Comparison of ENCODE assay signal across 9 mouse cellular contexts in the genomic region with DNA sequence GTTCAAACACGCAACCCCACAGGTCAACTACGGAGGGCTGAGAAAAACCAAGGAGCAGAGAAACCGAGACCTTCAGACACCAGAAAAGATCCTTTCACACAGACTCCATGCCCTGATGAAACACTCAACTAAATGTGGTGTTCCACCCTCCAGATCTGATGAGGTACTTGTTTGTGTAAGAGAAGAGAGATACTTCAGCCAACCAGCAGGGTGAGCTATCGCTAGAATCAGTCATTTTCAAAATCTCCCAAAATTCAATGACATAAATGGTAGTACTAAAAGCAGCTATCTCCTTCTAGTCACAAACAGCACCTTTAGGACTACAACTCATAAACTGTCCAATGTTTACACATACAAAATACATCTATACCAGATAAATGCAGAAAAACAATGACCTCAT. TPM values are rescaled to one million over a fixed set of nuclear protein-coding genes. Genes with fewer than 3 reads are reported as not detected.
DNase-seq lines count a peak whose midpoint lies in the region; ATAC-seq lines count a peak whose summit lies in the region.
"Had no signal": no experiment of that assay in that cellular context is flagged by ENCODE, and none has a peak within 500 bp of the region (broad histone marks: within the 10 kb centered on the region; RNA-seq: fewer than 3 reads in every experiment).

No protein-coding gene starts in this region.

- no peak overlapping the region for H3K4me2 ChIP-seq in liver, embryonic 16.5 days (ENCODE audit: low read depth, low read length)
- no peak overlapping the region for H3K4me2 ChIP-seq in liver, embryonic 12.5 days

- H3K27ac ChIP-seq in liver, embryonic 16.5 days (ENCODE audit: low read length), result peak overlapping the region; percentile 29; the same call in 1 of the 2 replicates
- no peak overlapping the region for H3K27ac ChIP-seq in liver, embryonic 12.5 days

- no peaks in the 10 kb centered on the region for H3K9me3 ChIP-seq in liver, embryonic 16.5 days (replicated peaks; ENCODE audit: control insufficient read depth, low read length)
- no peaks in the 10 kb centered on the region for H3K9me3 ChIP-seq in liver, embryonic 12.5 days (replicated peaks)
- H3K9me3 ChIP-seq: megakaryocyte, embryonic 14.5 days had no signal

- ATAC-seq in liver, embryonic 16.5 days (ENCODE audit: low read depth), result no peak
- no peak for ATAC-seq in liver, embryonic 12.5 days
- ATAC-seq in common myeloid progenitor, adult 5-6 weeks (replicated peaks; ENCODE audit: low read depth, poor library complexity, severe bottlenecking), result peak; percentile 31; the same call in 1 of the 2 replicates

- no peak overlapping the region for H3K4me3 ChIP-seq in liver, embryonic 16.5 days (ENCODE audit: low read depth, low read length)
- H3K4me3 ChIP-seq in liver, embryonic 12.5 days, result no peak overlapping the region
- H3K4me3 ChIP-seq: megakaryocyte, embryonic 14.5 days had no signal

- H3K36me3 ChIP-seq in liver, embryonic 16.5 days (ENCODE audit: control insufficient read depth, insufficient read depth), result no peaks in the 10 kb centered on the region; the same call in 1 of the 2 replicates
- H3K36me3 ChIP-seq in liver, embryonic 12.5 days, result peaks cover 40% of the 10 kb centered on the region

- 75% methylated on average over 4 of the region's 4 CpGs for WGBS in liver, embryonic 16.5 days (ENCODE audit: insufficient replicate concordance)
- 83% methylated on average over 4 of the region's 4 CpGs for WGBS in liver, embryonic 12.5 days (ENCODE audit: insufficient replicate concordance)

- no peak overlapping the region for H3K9ac ChIP-seq in liver, embryonic 16.5 days (ENCODE audit: low read depth, low read length)
- no peak overlapping the region for H3K9ac ChIP-seq in liver, embryonic 12.5 days

- H3K4me1 ChIP-seq in liver, embryonic 16.5 days (ENCODE audit: control insufficient read depth, low read depth, low read length), result peaks cover 14% of the 10 kb centered on the region
- H3K4me1 ChIP-seq in liver, embryonic 12.5 days, result peaks cover 42% of the 10 kb centered on the region

- peak; percentile 39 for DNase-seq in embryo, embryonic 10.5 days (ENCODE audit: low spot score)
- DNase-seq in embryo, embryonic 10 days (ENCODE audit: low spot score), result no peak
- DNase-seq in retina, embryonic 14.5 days (ENCODE audit: low spot score), result peak; percentile 40
- no peak for DNase-seq in frontal cortex, postnatal 10 days (ENCODE audit: low spot score in 2 of 2)
- DNase-seq in right cerebral cortex, postnatal 4 days, result no peak

- H3K27me3 ChIP-seq in liver, embryonic 16.5 days (ENCODE audit: control insufficient read depth, insufficient read depth, low read depth, low read length), result no peaks in the 10 kb centered on the region
- no peaks in the 10 kb centered on the region for H3K27me3 ChIP-seq in liver, embryonic 12.5 days (replicated peaks)
- H3K27me3 ChIP-seq: megakaryocyte, embryonic 14.5 days had no signal

RNA-seq across cellular contexts. Expression of a gene that starts 4.1 kb away (rescaled TPM):
- polyA plus RNA-seq in liver, embryonic 16.5 days (2015; fragmentation: Nextera tagmentation; extraction: Ambion mirVana), result 15.0 and 15.8 TPM in 2 replicates
- polyA plus RNA-seq in liver, embryonic 12.5 days (2016; fragmentation: Nextera tagmentation; extraction: Ambion mirVana), result 23.2 and 26.3 TPM in 2 replicates
- total RNA-seq in common myeloid progenitor, adult 5-6 weeks (2017), result 98.8 and 105 TPM in 2 replicates

Comparison
In these comparisons a context has a peak if more than half of its experiments do, and no peak if none do; other contexts are left out.
1. DNase-seq: peak in embryo, embryonic 10.5 days (single experiment) and retina, embryonic 14.5 days (single experiment); none in embryo, embryonic 10 days (single experiment), frontal cortex, postnatal 10 days (0 of 2) and right cerebral cortex, postnatal 4 days (single experiment).